Mouse (Mus musculus) thymus, adult 2 months (tissue): Measurements from ENCODE around the gene 2810004N23Rik. TPM values are rescaled to one million over a fixed set of nuclear protein-coding genes. Genes with fewer than 3 reads are reported as not detected.

Source experiments
- DNase-seq: peaks from one replicate; pipeline ENCODE4 v3.0.0; 2021
- H3K27ac ChIP-seq: fragments of 200-500 bp; 2 replicates; pipeline ENCODE4 v1.5.1; 2012; ENCODE audit warnings: low read length, control low read depth; ENCODE audit not compliant: control insufficient read depth, insufficient read depth
- H3K27me3 ChIP-seq: fragments of 200-500 bp; 2 replicates; pipeline ENCODE4 v1.6.1; 2012; ENCODE audit warnings: mild to moderate bottlenecking, low read length, moderate library complexity, mixed read lengths; ENCODE audit not compliant: control insufficient read depth, insufficient read depth
- H3K36me3 ChIP-seq: fragments of 200-500 bp; 2 replicates; pipeline ENCODE4 v1.6.1; 2012; ENCODE audit warnings: mild to moderate bottlenecking, low read length, moderate library complexity; ENCODE audit not compliant: control insufficient read depth, insufficient read depth
- H3K4me1 ChIP-seq: fragments of 200-500 bp; replicated peaks from 2 replicates; pipeline ENCODE4 v1.6.1; 2012; ENCODE audit warnings: low read length; ENCODE audit not compliant: control insufficient read depth, insufficient read depth
- H3K4me3 ChIP-seq: fragments of 200-500 bp; 2 replicates; pipeline ENCODE4 v1.5.1; 2012; ENCODE audit warnings: mild to moderate bottlenecking, low read length, control low read depth, moderate library complexity; ENCODE audit not compliant: control insufficient read depth, insufficient read depth
- CTCF ChIP-seq: fragments of 200-500 bp; IDR thresholded peaks from 2 replicates; pipeline ENCODE4 v1.5.1; 2012; ENCODE audit warnings: mild to moderate bottlenecking, control low read depth, low read length, moderate library complexity, borderline replicate concordance; ENCODE audit not compliant: control insufficient read depth, poor library complexity, insufficient read depth; ENCODE audit errors: extremely low read depth
- POLR2A ChIP-seq: fragments of 200-500 bp; IDR thresholded peaks from 2 replicates; pipeline ENCODE4 v1.6.1; 2012; ENCODE audit warnings: mild to moderate bottlenecking, low read length, control low read depth, moderate library complexity; ENCODE audit not compliant: control insufficient read depth, poor library complexity, insufficient read depth; ENCODE audit errors: extremely low read depth
- WGBS: fragments of 180-500 bp; shearing (Covaris S2); methylation state at CpG from one replicate; pipeline ENCODE4 v1.1.7; 2018; 5-methylcytosine and 5-hydroxymethylcytosine counted together
- polyA plus RNA-seq: library from polyadenylated mRNA; depleted of rRNA; stranded (reverse); fragments of >200 nt; gene quantifications from 2 replicates; pipeline ENCODE4 v1.2.3, GENCODE M21; 2012

The 2810004N23Rik gene
- polyA plus RNA-seq, 1 experiment, result 18.7 TPM

DNA sequence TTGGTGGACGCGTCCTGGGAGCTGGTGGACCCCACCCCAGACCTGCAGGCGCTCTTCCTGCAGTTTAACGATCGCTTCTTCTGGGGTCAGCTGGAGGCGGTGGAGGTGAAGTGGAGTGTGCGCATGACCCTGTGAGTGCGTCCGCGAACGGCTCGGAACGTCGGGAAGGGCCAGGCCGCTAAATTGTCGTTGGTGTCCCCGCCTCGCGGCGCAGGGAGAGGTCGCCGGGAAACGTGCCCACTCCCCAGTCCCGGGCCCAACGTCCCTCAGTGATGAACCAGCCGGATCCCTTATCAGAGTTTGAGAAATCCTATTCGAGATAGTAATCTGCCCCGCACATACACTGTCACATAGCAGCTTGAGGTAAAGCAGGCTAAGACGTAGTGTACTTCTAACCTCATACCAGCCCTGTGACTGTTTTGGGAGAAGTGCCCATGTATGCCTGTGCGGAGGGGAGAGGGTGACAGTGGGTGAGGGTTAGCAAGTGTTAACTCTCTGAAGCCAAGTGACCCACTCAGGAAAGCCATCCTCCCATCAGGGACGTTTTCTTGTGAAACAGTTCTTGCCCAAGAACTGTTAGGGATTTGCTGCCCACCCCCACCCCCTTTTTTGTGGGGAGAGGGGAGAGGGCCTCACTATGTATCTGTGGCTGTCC, 35.5 kb upstream of the 2810004N23Rik start:
- TF ChIP-seq POLR2A, result no peak
- no peak for TF ChIP-seq CTCF
- peak overlapping the region; percentile 84 for H3K4me3 ChIP-seq
- H3K36me3 ChIP-seq, result peaks cover 36% of the 10 kb centered on the region
- H3K4me1 ChIP-seq, result peaks cover 20% of the 10 kb centered on the region
- no peak overlapping the region for H3K27ac ChIP-seq
- 4% methylated on average over 31 of the region's 31 CpGs for WGBS
- no peaks in the 10 kb centered on the region for H3K27me3 ChIP-seq
- no peak for DNase-seq

DNA sequence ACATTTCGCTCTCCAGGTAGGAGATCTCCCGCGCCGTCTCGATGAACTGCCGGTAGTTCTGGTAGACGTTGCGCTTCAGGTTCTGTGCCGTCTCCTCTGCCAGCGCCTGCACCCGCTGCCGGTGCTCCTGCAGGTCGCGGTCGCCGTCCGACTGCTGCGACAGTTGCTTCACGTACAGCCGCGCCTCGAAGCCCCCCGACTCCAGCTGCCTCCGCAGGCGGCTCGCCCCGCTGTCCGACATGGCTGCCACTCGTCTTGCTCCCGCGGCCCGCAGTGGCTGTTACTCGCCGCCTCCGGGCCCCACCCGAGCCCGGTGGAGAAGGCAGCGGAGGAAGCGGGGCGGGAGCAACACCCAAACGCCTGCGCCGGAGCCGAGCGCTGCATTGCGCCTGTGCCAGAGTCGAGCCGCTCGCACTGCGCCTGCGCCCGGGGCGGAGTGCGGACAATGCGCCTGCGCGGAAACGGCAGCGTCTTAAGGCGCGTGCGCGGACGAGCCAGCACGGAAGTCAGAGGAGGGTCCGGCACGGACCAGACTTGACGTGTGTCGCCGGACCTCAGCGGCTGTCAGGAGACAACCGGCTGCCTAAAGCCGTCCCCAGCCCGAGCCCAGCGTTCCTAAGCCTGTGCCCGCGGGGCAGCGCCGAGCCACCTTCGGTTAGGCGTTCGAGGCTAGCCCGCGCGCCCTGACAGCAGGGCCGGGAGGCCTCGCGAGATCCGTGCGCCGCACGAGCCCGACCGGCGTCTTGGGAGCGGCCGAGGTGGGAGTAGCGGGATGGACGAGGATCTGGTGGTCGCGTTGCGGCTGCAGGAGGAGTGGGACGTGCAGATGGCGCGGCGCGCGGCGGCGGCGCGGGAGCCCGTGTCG, 34.7 kb upstream of the 2810004N23Rik start, which contains the start of the genes Exoc8 and Sprtn:
Exoc8 (minus strand) TSS at position 320 of the 865 bp plus-strand sequence.
Sprtn (plus strand) TSS at position 501 of the 865 bp plus-strand sequence.
- TF ChIP-seq POLR2A (peak; percentile 84), CTCF (no peak; the same call in 1 of the 2 replicates)
- Histone ChIP-seq H3K4me3 (peak within 1 kb of the TSS; percentile 84), H3K27ac (peak within 1 kb of the TSS; percentile 27), H3K27me3 (no peaks in the 10 kb centered on the region), H3K4me1 (peaks cover 20% of the 10 kb centered on the region), H3K36me3 (peaks cover 28% of the 10 kb centered on the region)
- DNase-seq, result peak; percentile 98
- under 1% methylated on average over 114 of the region's 114 CpGs for WGBS

DNA sequence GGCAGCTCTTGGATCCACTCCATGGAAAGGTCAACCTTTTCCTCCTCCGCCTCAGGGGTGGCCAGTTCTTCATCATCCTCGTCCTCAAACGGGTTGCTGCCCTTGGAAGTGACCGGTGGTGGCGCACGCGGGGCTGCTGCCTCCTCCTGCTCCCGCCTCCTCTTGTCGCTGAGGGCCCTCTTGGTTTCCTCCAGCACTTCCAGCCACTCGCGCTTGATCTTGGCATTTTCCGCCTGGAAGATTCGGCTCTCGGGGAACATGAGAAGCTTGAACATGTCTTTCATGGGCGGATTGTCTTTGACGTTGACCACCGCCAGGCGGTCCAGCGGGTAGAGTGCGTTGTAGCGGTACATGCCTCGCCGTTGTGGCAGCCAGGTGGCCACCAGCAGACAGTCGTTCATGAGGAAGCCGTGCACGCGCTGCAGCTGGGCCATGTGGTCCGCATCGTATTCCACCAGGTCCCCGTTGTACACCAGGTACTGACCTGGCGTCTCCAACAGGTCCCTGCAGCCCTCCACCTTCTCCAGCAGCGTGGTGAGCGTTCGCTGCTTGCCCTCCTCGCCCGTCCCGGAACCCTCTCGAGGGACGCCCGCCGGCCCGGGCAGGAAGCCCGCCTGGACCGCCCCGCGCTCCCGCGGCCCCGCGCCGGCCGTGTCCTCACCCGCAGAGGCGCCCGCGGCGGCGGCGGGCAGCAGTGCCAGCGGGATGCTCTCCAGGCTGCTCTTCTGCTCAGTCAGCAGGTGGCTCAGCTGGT, 33.9 kb upstream of the 2810004N23Rik start:
- 3% methylated on average over 60 of the region's 60 CpGs for WGBS
- Histone ChIP-seq H3K27me3 (no peaks in the 10 kb centered on the region), H3K4me1 (peaks cover 20% of the 10 kb centered on the region), H3K36me3 (peaks cover 21% of the 10 kb centered on the region), H3K27ac (peak overlapping the region; percentile 27; the same call in 1 of the 2 replicates), H3K4me3 (peak overlapping the region; percentile 84)
- peak; percentile 58 for DNase-seq
- TF ChIP-seq CTCF, result 0 out of 2 replicates have a peak, but pooled peaks have one; percentile 21
- TF ChIP-seq POLR2A, result no peak

DNA sequence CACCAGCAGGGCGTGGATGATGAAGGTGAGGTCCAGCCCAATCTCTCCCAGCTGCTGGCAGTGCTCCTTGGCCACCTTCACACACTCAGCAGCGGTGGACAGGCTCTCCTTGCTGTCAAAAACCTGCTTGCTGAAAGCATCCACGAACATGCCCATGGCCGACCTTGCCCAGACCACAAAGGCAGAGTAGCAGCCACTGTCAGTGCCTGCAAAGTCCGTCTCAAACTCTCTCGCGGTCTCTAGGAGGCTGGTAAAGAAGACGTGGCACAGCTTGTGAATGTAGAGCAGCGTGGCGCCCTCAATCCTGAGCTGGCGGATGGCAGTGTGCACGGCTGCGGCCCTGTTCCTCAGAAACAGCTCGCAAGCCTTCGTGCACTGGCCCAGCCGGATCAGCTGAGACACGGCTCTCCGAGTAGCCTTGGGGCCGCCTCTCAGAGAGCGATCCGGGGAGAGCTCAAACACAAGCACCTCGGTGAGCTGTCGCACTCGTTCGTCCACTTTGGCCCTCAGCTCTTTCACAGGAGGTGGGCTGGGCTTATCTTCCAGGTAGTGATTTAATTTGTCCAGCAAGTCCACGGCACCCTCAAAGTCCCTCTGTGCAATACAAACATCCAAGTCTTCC, 33.2 kb upstream of the 2810004N23Rik start:
- peaks cover 17% of the 10 kb centered on the region; the same call in 1 of the 2 replicates for H3K36me3 ChIP-seq
- no peak overlapping the region for H3K27ac ChIP-seq
- TF ChIP-seq CTCF, result no peak
- no peak for TF ChIP-seq POLR2A
- H3K27me3 ChIP-seq, result no peaks in the 10 kb centered on the region
- 93% methylated on average over 26 of the region's 26 CpGs for WGBS
- peak overlapping the region; percentile 84 for H3K4me3 ChIP-seq
- peaks cover 20% of the 10 kb centered on the region for H3K4me1 ChIP-seq
- DNase-seq, result peak; percentile 6

DNA sequence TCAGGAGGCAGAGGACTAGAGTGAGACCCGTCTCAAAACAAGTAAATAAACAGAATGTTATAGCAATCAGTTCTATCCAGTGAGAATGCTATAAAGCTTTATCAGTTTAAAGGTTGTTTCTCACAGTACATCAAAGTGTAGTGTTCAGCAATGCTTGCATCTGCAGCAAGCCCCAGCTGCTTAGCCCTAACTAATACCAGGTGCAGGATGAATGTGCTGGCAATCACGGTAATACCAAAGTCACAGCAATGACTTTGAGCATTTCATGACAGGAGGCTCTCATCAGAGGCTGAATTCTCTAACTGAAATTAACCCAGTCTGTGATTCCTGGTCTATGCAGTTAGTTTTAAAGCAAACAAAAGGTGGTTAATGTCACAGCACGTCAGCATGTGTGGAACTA, 29.7 kb upstream of the 2810004N23Rik start:
- Histone ChIP-seq H3K36me3 (peaks cover 27% of the 10 kb centered on the region), H3K27me3 (no peaks in the 10 kb centered on the region), H3K4me3 (no peak overlapping the region), H3K4me1 (peaks cover 13% of the 10 kb centered on the region), H3K27ac (no peak overlapping the region)
- TF ChIP-seq POLR2A, result no peak
- no peak for TF ChIP-seq CTCF
- DNase-seq, result no peak
- 72% methylated on average over 3 of the region's 3 CpGs for WGBS
